Mouse (Mus musculus): ENCODE results near the gene Dhrs7.
A peak's percentile ranks its signal among the peaks of the same experiment; 100 is the strongest.
"Not testable (repeated sequence)": the region's sequence is repeated elsewhere in the genome, so short reads cannot be mapped to it uniquely, and the experiment has no call there.

Dhrs7 gene

GRCm38 (mm10) chr12:72664735-72665337, at the start of gene Dhrs7:
Dhrs7 (minus strand) TSS chr12:72664909.
- ATAC-seq (ENCODE audit: low TSS enrichment) = peak; percentile 98

GRCm38 (mm10) chr12:72709981-72710380, 45.3 kb upstream of the Dhrs7 start:
- no peak for ATAC-seq (ENCODE audit: low TSS enrichment)

- ATAC-seq (ENCODE audit: low TSS enrichment) = no peak
Observed at GRCm38 (mm10) chr12:72704068-72704467, 39.4 kb upstream of the Dhrs7 start.

- no peak for ATAC-seq (ENCODE audit: low TSS enrichment)
Observed at GRCm38 (mm10) chr12:72700013-72700412, 35.3 kb upstream of the Dhrs7 start.

- ATAC-seq (ENCODE audit: low TSS enrichment) = no peak
Observed at GRCm38 (mm10) chr12:72694901-72695463, 30.3 kb upstream of the Dhrs7 start.

GRCm38 (mm10) chr12:72694438-72694837, 29.7 kb upstream of the Dhrs7 start:
- ATAC-seq (ENCODE audit: low TSS enrichment) = no peak

GRCm38 (mm10) chr12:72693895-72694294, 29.2 kb upstream of the Dhrs7 start:
- ATAC-seq (ENCODE audit: low TSS enrichment) = 0 out of 2 replicates have a peak, but pooled peaks have one; percentile 55

GRCm38 (mm10) chr12:72688281-72688680, 23.6 kb upstream of the Dhrs7 start:
- not testable (repeated sequence) for ATAC-seq (ENCODE audit: low TSS enrichment)

GRCm38 (mm10) chr12:72687741-72688140, 23.0 kb upstream of the Dhrs7 start:
- not testable (repeated sequence) for ATAC-seq (ENCODE audit: low TSS enrichment)

- ATAC-seq (ENCODE audit: low TSS enrichment) = not testable (repeated sequence)
Observed at GRCm38 (mm10) chr12:72686566-72686965, 21.9 kb upstream of the Dhrs7 start.

GRCm38 (mm10) chr12:72683612-72684011, 18.9 kb upstream of the Dhrs7 start:
- no peak for ATAC-seq (ENCODE audit: low TSS enrichment)

- no peak for ATAC-seq (ENCODE audit: low TSS enrichment)
Observed at GRCm38 (mm10) chr12:72682511-72683282, 18.0 kb upstream of the Dhrs7 start.

- ATAC-seq (ENCODE audit: low TSS enrichment) = no peak
Observed at GRCm38 (mm10) chr12:72681919-72682318, 17.2 kb upstream of the Dhrs7 start.

- no peak for ATAC-seq (ENCODE audit: low TSS enrichment)
Observed at GRCm38 (mm10) chr12:72679635-72680034, 14.9 kb upstream of the Dhrs7 start.

- ATAC-seq (ENCODE audit: low TSS enrichment) = no peak
Observed at GRCm38 (mm10) chr12:72674820-72675219, 10.1 kb upstream of the Dhrs7 start.

GRCm38 (mm10) chr12:72674079-72674797, 9.5 kb upstream of the Dhrs7 start:
- no peak for ATAC-seq (ENCODE audit: low TSS enrichment)

GRCm38 (mm10) chr12:72671516-72672135, 6.9 kb upstream of the Dhrs7 start:
- no peak for ATAC-seq (ENCODE audit: low TSS enrichment)

- ATAC-seq (ENCODE audit: low TSS enrichment) = no peak
Observed at GRCm38 (mm10) chr12:72670921-72671320, 6.2 kb upstream of the Dhrs7 start.

GRCm38 (mm10) chr12:72667868-72668469, 3.3 kb upstream of the Dhrs7 start:
- no peak for ATAC-seq (ENCODE audit: low TSS enrichment)

- no peak for ATAC-seq (ENCODE audit: low TSS enrichment)
Observed at GRCm38 (mm10) chr12:72666015-72666414, 1.3 kb upstream of the Dhrs7 start.

GRCm38 (mm10) chr12:72664020-72664734, 532 bp downstream of the Dhrs7 start:
- peak; percentile 83 for ATAC-seq (ENCODE audit: low TSS enrichment)

Measured in frontal cortex, adult (tissue).